In the genomic region with DNA sequence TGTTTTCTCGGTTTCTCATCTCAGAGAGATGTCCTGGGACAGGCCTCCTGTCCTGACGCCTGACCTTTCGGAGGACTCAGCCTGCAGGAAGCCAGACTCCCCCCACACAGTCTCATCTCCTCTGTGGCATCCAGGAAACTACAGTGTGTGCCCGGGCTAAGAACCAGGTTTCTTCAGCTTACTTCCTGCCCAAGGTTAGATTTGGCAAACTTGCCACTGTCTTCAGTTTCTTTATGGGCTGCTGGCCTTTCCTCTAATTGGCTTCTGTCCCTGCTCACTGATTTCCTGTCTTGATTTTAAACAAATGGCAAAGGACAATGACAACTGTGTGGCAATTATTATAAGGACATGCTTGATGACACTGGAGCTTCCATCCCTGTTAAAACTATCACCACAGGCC, we compare ENCODE assay signal across 14 mouse cellular contexts. TPM values are rescaled to one million over a fixed set of nuclear protein-coding genes. Genes with fewer than 3 reads are reported as not detected.
DNase-seq lines count a peak whose midpoint lies in the region; ATAC-seq and TF ChIP-seq lines count a peak whose summit lies in the region.
"Had no signal": no experiment of that assay in that cellular context is flagged by ENCODE, and none has a peak within 500 bp of the region (broad histone marks: within the 10 kb centered on the region; RNA-seq: fewer than 3 reads in every experiment).

No protein-coding gene starts in this region.

- H3K4me2 ChIP-seq in lung, embryonic 14.5 days = no peak overlapping the region
- no peak overlapping the region for H3K4me2 ChIP-seq in midbrain, embryonic 11.5 days

- TF ChIP-seq POLR2A in lung, adult 2 months (IDR thresholded peaks at IDR 0.05; ENCODE audit: borderline replicate concordance, extremely low read depth, low read depth, low read length) = no peak

- DNase-seq in gastrocnemius, postnatal 25 days = peak; percentile 33
- DNase-seq in gastrocnemius, postnatal 4 days (ENCODE audit: low spot score in 2 of 2) = no peak
- DNase-seq in lung, embryonic 14.5 days = peak; percentile 55
- DNase-seq in lung, adult 2 months = no peak
- peak; percentile 71 for DNase-seq in kidney, postnatal 14 days
- no peak for DNase-seq in midbrain, embryonic 11.5 days (ENCODE audit: low spot score, missing footprints)
- DNase-seq in layer of hippocampus, postnatal 10 days (ENCODE audit: low spot score in 2 of 2) = no peak
- DNase-seq in limb, embryonic 10.5 days (ENCODE audit: low spot score) = no peak
- DNase-seq: cerebellum, adult 9-11 months; midbrain, embryonic 14.5 days had no signal

- no peaks in the 10 kb centered on the region for H3K27me3 ChIP-seq in lung, embryonic 14.5 days (ENCODE audit: insufficient read depth, low read length)
- no peaks in the 10 kb centered on the region for H3K27me3 ChIP-seq in midbrain, embryonic 11.5 days (ENCODE audit: control insufficient read depth, insufficient read depth, low read length)
- H3K27me3 ChIP-seq in limb, embryonic 10.5 days (ENCODE audit: low read depth, poor library complexity, severe bottlenecking) = no peaks in the 10 kb centered on the region

- H3K9me3 ChIP-seq in lung, embryonic 14.5 days (ENCODE audit: low read depth, low read length) = no peaks in the 10 kb centered on the region
- no peaks in the 10 kb centered on the region for H3K9me3 ChIP-seq in midbrain, embryonic 11.5 days (ENCODE audit: control insufficient read depth, low read length)
- no peaks in the 10 kb centered on the region for H3K9me3 ChIP-seq in limb, embryonic 10.5 days (replicated peaks)
- H3K9me3 ChIP-seq: embryonic facial prominence, embryonic 10.5 days had no signal

- H3K4me1 ChIP-seq in lung, embryonic 14.5 days (ENCODE audit: insufficient read depth) = peaks cover 20% of the 10 kb centered on the region
- peaks cover 28% of the 10 kb centered on the region for H3K4me1 ChIP-seq in lung, adult 2 months (ENCODE audit: control insufficient read depth, insufficient read depth, low read length)
- H3K4me1 ChIP-seq in midbrain, embryonic 11.5 days (ENCODE audit: control insufficient read depth, insufficient read depth, low read length) = no peaks in the 10 kb centered on the region
- H3K4me1 ChIP-seq in limb, embryonic 10.5 days = peaks cover 18% of the 10 kb centered on the region; the same call in 1 of the 2 replicates

- no peak overlapping the region for H3K4me3 ChIP-seq in lung, embryonic 14.5 days (ENCODE audit: low read depth, low read length)
- no peak overlapping the region for H3K4me3 ChIP-seq in lung, adult 2 months (replicated peaks; ENCODE audit: extremely low read depth, low read depth, low read length)
- no peak overlapping the region for H3K4me3 ChIP-seq in midbrain, embryonic 11.5 days (ENCODE audit: low read depth, low read length)
- H3K4me3 ChIP-seq in limb, embryonic 10.5 days = no peak overlapping the region
- H3K4me3 ChIP-seq: embryonic facial prominence, embryonic 10.5 days had no signal

- WGBS in lung, embryonic 14.5 days = 59% methylated on average over 4 of the region's 4 CpGs
- WGBS in lung, adult 2 months = 40% methylated on average over 4 of the region's 4 CpGs
- 70% methylated on average over 4 of the region's 4 CpGs for WGBS in midbrain, embryonic 11.5 days
- 76% methylated on average over 4 of the region's 4 CpGs for WGBS in limb, embryonic 10.5 days

- no peak overlapping the region for H3K27ac ChIP-seq in lung, embryonic 14.5 days (ENCODE audit: low read depth)
- no peak overlapping the region for H3K27ac ChIP-seq in midbrain, embryonic 11.5 days (ENCODE audit: low read depth, low read length)
- no peak overlapping the region for H3K27ac ChIP-seq in limb, embryonic 10.5 days
- H3K27ac ChIP-seq: embryonic facial prominence, embryonic 10.5 days; liver, embryonic 14.5 days had no signal

- TF ChIP-seq CTCF in lung, embryonic 14.5 days (IDR thresholded peaks at IDR 0.05; ENCODE audit: low read depth) = no peak
- TF ChIP-seq CTCF in lung, adult 2 months (IDR thresholded peaks at IDR 0.05; ENCODE audit: insufficient read depth, low read length) = no peak

- no peaks in the 10 kb centered on the region for H3K36me3 ChIP-seq in lung, embryonic 14.5 days (ENCODE audit: insufficient read depth)
- no peaks in the 10 kb centered on the region for H3K36me3 ChIP-seq in midbrain, embryonic 11.5 days (ENCODE audit: control insufficient read depth, insufficient read depth, low read length)
- no peaks in the 10 kb centered on the region for H3K36me3 ChIP-seq in limb, embryonic 10.5 days
- H3K36me3 ChIP-seq: embryonic facial prominence, embryonic 10.5 days had no signal

- H3K9ac ChIP-seq in lung, embryonic 14.5 days = no peak overlapping the region
- H3K9ac ChIP-seq in midbrain, embryonic 11.5 days (ENCODE audit: low read length) = no peak overlapping the region
- H3K9ac ChIP-seq: liver, embryonic 14.5 days had no signal

- ATAC-seq in lung, embryonic 14.5 days (ENCODE audit: insufficient read depth) = no peak
- no peak for ATAC-seq in midbrain, embryonic 11.5 days (ENCODE audit: low FRiP score)

RNA-seq across cellular contexts. Expression of a gene that starts 10.2 kb away (rescaled TPM):
- under 1 TPM in 1 of 2 experiments, not detected in 1; 0.18 TPM for total RNA-seq in gastrocnemius, postnatal 25 days (2021)
- total RNA-seq in gastrocnemius, postnatal 4 days (2021) = under 1 TPM in 1 of 2 experiments, not detected in 1; 0.41 TPM
- 0.24 and 0.27 TPM in 2 replicates for polyA plus RNA-seq in lung, embryonic 14.5 days (2014; fragmentation: Nextera tagmentation; extraction: Ambion mirVana)
- 0.14 and 0.24 TPM in 2 replicates for polyA plus RNA-seq in lung, adult 2 months (2012; rRNA removed)
- polyA plus RNA-seq in midbrain, embryonic 11.5 days (2014; fragmentation: Nextera tagmentation; extraction: Ambion mirVana) = 0.15 and 0.39 TPM in 2 replicates
- under 1 TPM in 1 of 2 experiments, not detected in 1; 0.31 TPM for total RNA-seq in layer of hippocampus, postnatal 10 days (2021)
- 0.35 and 0.79 TPM in 2 replicates for polyA plus RNA-seq in limb, embryonic 10.5 days (2016; fragmentation: Nextera tagmentation; extraction: Ambion mirVana)
- total RNA-seq: gastrocnemius, adult 18-20 months had no signal

RNA-seq across cellular contexts. Expression of a gene that starts 59.3 kb away (rescaled TPM):
- under 1 TPM in 1 of 2 experiments, not detected in 1; 0.05 TPM for total RNA-seq in gastrocnemius, postnatal 25 days (2021)
- total RNA-seq in gastrocnemius, postnatal 4 days (2021) = under 1 TPM in 1 of 2 experiments, not detected in 1; 0.10 TPM
- polyA plus RNA-seq in lung, embryonic 14.5 days (2014; fragmentation: Nextera tagmentation; extraction: Ambion mirVana) = 0.05 TPM in 1 of 2 replicates, not detected in the other
- polyA plus RNA-seq in lung, adult 2 months (2012; rRNA removed) = 0.07 and 0.14 TPM in 2 replicates
- 0.41 and 0.82 TPM in 2 replicates for polyA plus RNA-seq in midbrain, embryonic 11.5 days (2014; fragmentation: Nextera tagmentation; extraction: Ambion mirVana)
- total RNA-seq in layer of hippocampus, postnatal 10 days (2021) = 10 to 100 TPM; 51.6 to 54.2 TPM
- polyA plus RNA-seq in limb, embryonic 10.5 days (2016; fragmentation: Nextera tagmentation; extraction: Ambion mirVana) = 0.06 TPM in 1 of 2 replicates, not detected in the other
- total RNA-seq: heart, postnatal 25 days had no signal

Comparison
In these comparisons a context has a peak if more than half of its experiments do, and no peak if none do; other contexts are left out.
1. DNase-seq: peak in gastrocnemius, postnatal 25 days (single experiment), lung, embryonic 14.5 days (single experiment) and kidney, postnatal 14 days (single experiment); none in gastrocnemius, postnatal 4 days (0 of 2), lung, adult 2 months (single experiment), midbrain, embryonic 11.5 days (single experiment), layer of hippocampus, postnatal 10 days (0 of 2) and limb, embryonic 10.5 days (single experiment).